Mouse (Mus musculus) forebrain, embryonic 13.5 days (tissue): Measurements from ENCODE around the gene Rgl1. TPM values are rescaled to one million over a fixed set of nuclear protein-coding genes. Genes with fewer than 3 reads are reported as not detected.
A peak's percentile ranks its signal among the peaks of the same experiment; 100 is the strongest.
"Not testable (repeated sequence)": the region's sequence is repeated elsewhere in the genome, so short reads cannot be mapped to it uniquely, and the experiment has no call there.

ENCODE experiments used
- ATAC-seq: fragments of 200-750 bp; cut with Nextera tagmentation; 2 replicates; pipeline ENCODE4 v1.8.0; 2017
- H3K27ac ChIP-seq: fragments of 300-500 bp; sonication (generic); 2 replicates; pipeline ENCODE4 v1.5.1; 2015; ENCODE audit warnings: inconsistent platforms, mild to moderate bottlenecking, moderate library complexity
- H3K27me3 ChIP-seq: fragments of 300-500 bp; sonication (generic); 2 replicates; pipeline ENCODE4 v1.6.1; 2015; ENCODE audit warnings: mild to moderate bottlenecking, inconsistent platforms
- H3K36me3 ChIP-seq: fragments of 300-500 bp; sonication (generic); 2 replicates; pipeline ENCODE4 v1.6.1; 2015; ENCODE audit warnings: mild to moderate bottlenecking, inconsistent platforms; ENCODE audit not compliant: poor library complexity, severe bottlenecking
- H3K4me1 ChIP-seq: fragments of 300-500 bp; sonication (generic); 2 replicates; pipeline ENCODE4 v1.6.1; 2015; ENCODE audit warnings: inconsistent platforms
- H3K4me2 ChIP-seq: fragments of 300-500 bp; sonication (generic); 2 replicates; pipeline ENCODE4 v1.6.1; 2015; ENCODE audit warnings: inconsistent platforms, mild to moderate bottlenecking, moderate library complexity
- H3K4me3 ChIP-seq: fragments of 300-500 bp; sonication (generic); 2 replicates; pipeline ENCODE4 v1.5.1; 2015; ENCODE audit warnings: mild to moderate bottlenecking, inconsistent platforms
- H3K9ac ChIP-seq: fragments of 300-500 bp; sonication (generic); 2 replicates; pipeline ENCODE4 v1.6.1; 2015; ENCODE audit warnings: mild to moderate bottlenecking, inconsistent platforms
- H3K9me3 ChIP-seq: fragments of 300-500 bp; sonication (generic); replicated peaks from 2 replicates; pipeline ENCODE4 v1.6.1; 2016; ENCODE audit warnings: inconsistent platforms
- WGBS: fragments of 180-500 bp; shearing (Covaris S2); methylation state at CpG from one replicate; pipeline ENCODE4 v1.1.7; 2015; 5-methylcytosine and 5-hydroxymethylcytosine counted together
- polyA plus RNA-seq: library from polyadenylated mRNA; unstranded; fragments of >200 nt; fragmentation: Nextera tagmentation; extraction: Ambion mirVana; gene quantifications from 2 replicates; pipeline ENCODE4 v1.2.1, GENCODE M21; 2015

The Rgl1 gene
- polyA plus RNA-seq, 1 experiment from 2014 or later = 18.5 TPM

DNA sequence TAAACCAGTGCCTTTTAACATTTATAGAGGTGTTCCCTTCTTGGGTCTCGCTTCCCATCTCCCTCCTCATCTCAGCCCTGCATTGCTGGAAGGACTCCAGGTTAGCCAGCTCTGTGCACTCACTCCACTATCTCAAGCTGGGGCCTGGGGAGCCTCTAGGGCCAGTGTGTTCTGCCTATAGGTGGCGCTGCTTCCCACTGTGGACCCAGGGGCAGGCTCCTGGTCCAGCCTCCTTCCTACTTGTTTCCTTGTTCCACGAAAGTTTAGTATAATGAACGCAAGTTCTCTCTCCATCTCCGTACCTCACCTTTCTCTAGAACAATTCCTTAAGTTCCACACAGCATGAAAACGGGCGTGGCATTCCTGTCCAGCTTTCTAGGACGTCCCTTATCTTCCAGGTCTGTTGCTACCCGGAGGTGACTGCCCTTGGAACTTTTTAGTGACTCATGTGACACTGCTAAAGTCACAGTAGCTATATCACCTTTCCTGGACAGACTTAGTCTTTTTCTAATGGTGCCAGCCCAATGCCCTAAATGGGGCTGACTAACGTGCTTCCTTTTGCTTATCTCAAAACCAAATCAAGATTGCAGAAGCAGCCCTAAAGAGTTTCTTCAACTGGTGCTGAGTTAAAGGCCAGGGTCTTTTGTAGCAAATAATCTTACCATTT, 13.1 kb upstream of the Rgl1 start:
- no peaks in the 10 kb centered on the region for H3K27me3 ChIP-seq
- WGBS = 41% methylated on average over 10 of the region's 10 CpGs
- no peak overlapping the region for H3K4me3 ChIP-seq

DNA sequence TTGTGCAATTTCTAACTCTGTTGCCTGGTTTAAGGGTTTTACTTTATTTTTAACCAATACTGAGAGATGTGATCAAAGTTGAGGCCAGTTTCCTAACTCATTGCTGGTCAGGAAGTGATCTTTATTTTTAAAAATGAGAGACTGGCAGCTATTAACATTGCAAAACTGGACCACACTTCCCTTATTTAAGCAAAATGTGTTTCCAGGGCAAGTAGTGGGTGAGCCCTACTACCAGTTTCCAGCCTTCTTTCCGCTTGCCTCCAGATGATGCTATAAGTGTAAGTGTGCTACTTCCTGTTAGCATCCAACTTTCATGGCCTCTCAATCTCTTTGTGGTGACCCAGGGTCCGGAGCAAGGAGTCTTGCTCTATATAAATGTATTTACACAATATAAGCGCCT, 8.4 kb upstream of the Rgl1 start:
- not testable (repeated sequence) for H3K4me2 ChIP-seq, H3K4me3 ChIP-seq, ATAC-seq, H3K27me3 ChIP-seq, H3K27ac ChIP-seq, H3K4me1 ChIP-seq, H3K9ac ChIP-seq, H3K9me3 ChIP-seq
- peaks cover 64% of the 10 kb centered on the region for H3K36me3 ChIP-seq
- WGBS = 98% methylated on average over 3 of the region's 3 CpGs

More for the DNA sequence above, 13.1 kb upstream of the Rgl1 start:
- Histone ChIP-seq H3K36me3 (peaks cover 25% of the 10 kb centered on the region), H3K9ac (no peak overlapping the region), H3K9me3 (no peaks in the 10 kb centered on the region), H3K4me1 (no peaks in the 10 kb centered on the region), H3K27ac (no peak overlapping the region), H3K4me2 (no peak overlapping the region)
- ATAC-seq = peak; percentile 75; the same call in 1 of the 2 replicates

DNA sequence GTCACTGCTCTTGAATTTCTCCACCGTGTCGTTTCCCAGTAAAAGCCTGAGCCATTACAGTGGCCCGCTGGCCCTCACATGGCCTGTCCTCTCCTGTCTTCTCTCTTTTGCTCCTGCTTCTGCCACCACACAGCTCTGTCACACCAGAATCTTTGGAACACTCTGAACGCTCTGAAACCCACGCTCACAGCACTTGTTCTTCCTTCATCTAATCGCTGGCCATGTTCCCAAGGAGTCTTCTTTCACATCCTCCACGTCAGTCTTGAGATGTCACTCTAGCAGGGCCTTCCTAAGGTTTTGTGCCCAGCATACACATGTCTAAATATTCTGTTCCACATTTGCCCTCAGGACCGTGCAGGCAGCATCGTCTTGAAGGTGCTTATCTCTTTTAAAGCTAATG, 4.9 kb upstream of the Rgl1 start:
- no peak for ATAC-seq
- WGBS = 91% methylated on average over 9 of the region's 9 CpGs
- Histone ChIP-seq H3K9me3 (no peaks in the 10 kb centered on the region), H3K27ac (no peak overlapping the region), H3K27me3 (no peaks in the 10 kb centered on the region), H3K4me2 (no peak overlapping the region), H3K9ac (no peak overlapping the region), H3K36me3 (peaks cover 64% of the 10 kb centered on the region), H3K4me3 (no peak overlapping the region), H3K4me1 (0 out of 2 replicates have a peak, but pooled peaks cover 9% of the 10 kb centered on the region)

DNA sequence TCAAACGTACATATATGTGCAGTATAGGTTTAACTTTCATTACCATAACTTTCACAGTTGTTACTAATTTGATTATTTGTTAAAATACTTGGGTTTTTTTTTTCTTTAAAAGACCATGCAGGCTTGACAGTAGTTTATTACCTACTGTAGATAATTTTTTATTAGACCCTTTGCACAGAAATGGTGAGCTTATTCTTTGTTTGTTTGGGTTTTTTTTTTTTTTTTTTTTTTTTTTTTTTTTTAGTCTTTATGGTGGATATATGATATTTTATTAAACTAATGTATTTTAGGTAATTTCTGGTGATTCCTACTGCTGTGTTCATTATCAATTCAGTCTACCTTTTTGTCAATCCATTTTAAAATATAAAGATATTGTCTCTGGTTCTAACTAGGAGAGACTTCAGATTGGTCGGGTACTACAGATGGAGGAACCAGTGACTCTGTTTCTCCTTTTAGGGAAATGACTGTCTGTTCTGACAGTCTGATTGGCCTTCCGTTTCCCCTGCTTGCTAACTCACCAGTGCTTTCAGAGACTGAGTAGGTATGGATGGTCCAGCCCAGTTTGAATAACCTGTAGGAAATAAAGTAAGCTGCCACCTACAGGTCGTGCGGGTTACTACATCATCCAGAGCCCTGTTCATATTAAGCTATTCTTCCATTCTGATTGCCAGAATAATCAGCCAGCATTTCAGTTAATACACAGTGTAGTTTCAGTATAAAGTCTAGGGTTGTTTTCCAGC, 1.8 kb upstream of the Rgl1 start:
- Histone ChIP-seq H3K4me1 (peaks cover 21% of the 10 kb centered on the region), H3K9me3 (no peaks in the 10 kb centered on the region), H3K36me3 (peaks cover 36% of the 10 kb centered on the region), H3K27ac (no peak overlapping the region), H3K9ac (peak overlapping the region; percentile 95; the same call in 1 of the 2 replicates), H3K27me3 (no peaks in the 10 kb centered on the region), H3K4me2 (peak overlapping the region; percentile 80), H3K4me3 (peak overlapping the region; percentile 92)
- 6% methylated on average over 5 of the region's 5 CpGs for WGBS
- ATAC-seq = peak; percentile 14; the same call in 1 of the 2 replicates

DNA sequence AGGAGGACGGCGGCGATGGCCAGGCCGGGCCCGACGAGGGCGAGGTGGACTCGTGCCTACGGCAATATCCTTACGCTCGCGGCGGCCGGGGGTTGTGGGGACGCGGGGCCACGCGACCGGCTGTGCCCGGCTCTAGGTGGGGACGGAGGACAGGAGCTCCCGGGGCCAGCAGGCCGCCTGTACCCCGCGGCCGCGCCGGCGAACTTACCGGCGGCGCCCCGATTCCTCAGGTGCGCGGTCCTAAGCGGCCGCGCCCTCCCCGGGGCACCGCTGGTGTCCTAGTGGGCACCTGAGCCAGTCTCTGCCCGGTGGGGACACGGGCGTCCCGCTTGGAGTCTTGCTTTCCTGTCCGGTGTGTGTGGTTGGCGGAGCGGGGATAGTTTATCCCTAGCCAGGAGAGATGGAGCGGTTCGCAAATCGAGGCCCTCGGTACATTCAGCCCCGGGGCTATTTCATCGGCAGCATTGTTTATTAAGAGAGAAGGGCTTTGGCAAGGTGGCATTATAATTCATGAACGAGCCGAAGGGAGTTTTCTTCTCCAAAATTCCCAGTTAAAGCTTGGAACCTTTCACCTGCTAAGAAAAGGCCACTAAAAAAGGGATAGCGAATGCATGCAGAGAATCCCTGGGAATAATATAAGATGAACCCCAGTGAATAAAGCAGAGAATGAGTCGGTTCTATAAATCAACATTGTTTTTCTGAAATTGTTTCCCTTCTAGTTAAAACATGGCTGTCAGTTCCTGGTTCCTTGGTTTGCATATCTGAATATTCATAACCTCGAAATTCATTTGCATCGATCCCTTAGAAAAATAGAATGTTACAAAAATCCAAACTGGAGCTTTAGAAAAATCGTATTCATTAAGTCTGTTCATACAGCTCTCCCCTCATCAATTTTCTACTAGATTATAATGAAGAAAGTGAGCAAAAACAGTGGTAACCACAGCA, 925 bp upstream of the Rgl1 start:
- WGBS = under 1% methylated on average over 60 of the region's 60 CpGs
- H3K27me3 ChIP-seq = no peaks in the 10 kb centered on the region
- peak overlapping the region; percentile 92 for H3K4me3 ChIP-seq
- peaks cover 27% of the 10 kb centered on the region for H3K36me3 ChIP-seq
- peak overlapping the region; percentile 79 for H3K27ac ChIP-seq
- peak overlapping the region; percentile 80 for H3K4me2 ChIP-seq
- H3K9me3 ChIP-seq = no peaks in the 10 kb centered on the region
- peak; percentile 70; the same call in 1 of the 2 replicates for ATAC-seq
- peaks cover 21% of the 10 kb centered on the region for H3K4me1 ChIP-seq
- H3K9ac ChIP-seq = peak overlapping the region; percentile 95

DNA sequence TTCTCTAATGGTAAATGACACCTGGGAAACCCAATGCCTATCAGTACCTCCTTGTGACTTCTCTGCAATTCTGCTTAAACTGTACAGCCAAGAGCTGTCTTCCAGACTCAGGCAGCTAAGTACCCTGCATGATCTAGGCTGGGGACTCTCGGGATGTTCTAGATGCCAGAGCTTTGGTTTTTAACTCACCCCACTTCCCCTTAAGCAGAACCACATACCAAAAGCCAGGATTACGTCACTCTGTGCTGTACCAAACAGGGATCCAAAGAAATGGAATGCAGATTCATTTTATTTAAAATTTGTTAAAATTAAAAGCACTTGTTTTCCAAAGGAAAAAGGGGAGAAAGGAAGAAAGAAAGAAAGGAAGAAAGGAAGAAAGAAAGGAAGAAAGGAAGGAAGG, 4.4 kb downstream of the Rgl1 start:
- H3K4me1 ChIP-seq = peaks cover 12% of the 10 kb centered on the region
- H3K9ac ChIP-seq = no peak overlapping the region
- H3K9me3 ChIP-seq = no peaks in the 10 kb centered on the region
- no peaks in the 10 kb centered on the region for H3K36me3 ChIP-seq
- H3K27me3 ChIP-seq = no peaks in the 10 kb centered on the region
- no peak overlapping the region for H3K4me2 ChIP-seq
- ATAC-seq = no peak
- H3K4me3 ChIP-seq = no peak overlapping the region
- no peak overlapping the region for H3K27ac ChIP-seq
- WGBS = 86% methylated on average over 2 of the region's 2 CpGs

DNA sequence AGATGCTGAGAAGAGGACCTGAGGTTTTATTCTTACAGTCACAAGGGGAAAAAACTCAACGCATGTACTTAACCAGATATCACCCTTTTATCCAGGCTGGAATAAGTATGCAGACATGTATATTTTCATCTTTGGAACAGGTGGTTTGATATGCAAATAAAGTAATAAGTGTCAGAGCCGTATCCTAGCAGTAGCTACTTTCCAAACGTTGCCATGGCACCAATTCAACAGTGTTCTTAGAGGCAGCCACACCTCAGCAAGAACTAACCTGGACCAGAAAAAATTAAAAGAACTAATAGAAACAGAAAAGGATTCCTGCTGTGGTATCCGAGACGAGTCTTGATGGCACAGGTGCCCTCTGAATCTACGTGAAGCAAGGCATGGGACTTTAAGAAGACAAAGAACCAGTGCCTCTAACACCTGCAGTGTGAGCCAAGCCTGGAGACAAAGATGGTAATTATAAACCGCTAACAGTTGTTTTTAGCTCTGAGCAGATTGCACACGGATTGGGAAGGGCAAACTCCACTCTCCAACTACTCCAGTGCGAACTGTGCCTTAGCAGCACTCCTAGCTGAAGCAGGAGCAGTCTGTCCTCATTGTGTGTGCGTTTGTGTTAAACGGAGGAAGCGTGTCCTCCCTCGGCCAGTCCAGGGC, 15.7 kb downstream of the Rgl1 start, which contains the start of gene Apobec4:
Gene Apobec4, plus strand, starts transcription at position 240 of the 654 bp plus-strand sequence.
- ATAC-seq = peak; percentile 76
- 43% methylated on average over 13 of the region's 13 CpGs for WGBS
- Histone ChIP-seq H3K27ac (peak within 1 kb of the TSS; percentile 55; the same call in 1 of the 2 replicates), H3K4me1 (peaks cover 13% of the 10 kb centered on the region), H3K27me3 (no peaks in the 10 kb centered on the region), H3K4me3 (no peak within 1 kb of the TSS), H3K9ac (no peak within 1 kb of the TSS), H3K4me2 (peak within 1 kb of the TSS; percentile 13; the same call in 1 of the 2 replicates), H3K9me3 (no peaks in the 10 kb centered on the region), H3K36me3 (no peaks in the 10 kb centered on the region)

DNA sequence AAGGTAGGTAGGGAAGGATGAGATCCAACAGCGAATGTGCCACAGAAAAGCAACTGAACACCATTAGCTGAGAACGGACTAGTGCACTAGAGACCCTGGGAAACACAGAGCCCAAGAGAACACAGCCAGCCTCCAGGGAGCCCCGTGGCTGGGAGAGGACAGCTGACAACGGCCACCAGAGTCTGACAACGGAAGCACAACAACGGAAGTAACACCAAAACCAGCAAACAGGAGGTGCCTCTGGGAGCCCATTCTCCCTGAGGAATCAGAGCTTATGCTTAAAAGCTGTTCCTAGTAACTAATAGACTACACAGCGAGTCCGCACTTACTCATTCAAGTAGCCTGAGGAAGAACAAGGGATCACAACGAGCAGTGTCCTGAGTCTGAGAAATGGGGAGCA, 16.9 kb downstream of the Rgl1 start:
- Histone ChIP-seq H3K4me1 (peaks cover 13% of the 10 kb centered on the region), H3K4me2 (no peak overlapping the region), H3K9ac (no peak overlapping the region), H3K4me3 (no peak overlapping the region), H3K27me3 (no peaks in the 10 kb centered on the region), H3K36me3 (no peaks in the 10 kb centered on the region), H3K9me3 (no peaks in the 10 kb centered on the region), H3K27ac (no peak overlapping the region)
- 74% methylated on average over 9 of the region's 9 CpGs for WGBS
- ATAC-seq = no peak

DNA sequence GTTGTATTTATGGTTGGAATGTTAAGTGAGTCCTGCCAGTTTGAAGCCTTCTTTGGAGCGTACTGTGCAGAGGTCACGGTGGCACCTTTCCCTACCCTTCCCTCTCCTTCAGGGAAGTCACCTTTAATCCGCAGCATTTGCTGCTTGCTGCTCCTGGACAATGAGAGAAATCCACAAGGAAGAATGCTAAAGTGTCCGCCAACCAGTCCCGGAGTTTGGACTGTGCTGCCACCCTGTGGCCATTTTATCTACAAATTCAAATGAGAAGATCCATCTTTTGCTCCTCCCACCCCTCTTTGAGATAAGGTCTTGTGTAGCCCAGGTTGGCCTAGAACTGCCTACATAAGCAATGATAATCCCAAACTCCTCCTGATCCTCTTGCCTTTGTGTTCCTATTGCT, 19.7 kb downstream of the Rgl1 start:
- Histone ChIP-seq H3K27me3 (no peaks in the 10 kb centered on the region), H3K27ac (no peak overlapping the region), H3K4me2 (no peak overlapping the region), H3K4me1 (peaks cover 13% of the 10 kb centered on the region), H3K4me3 (no peak overlapping the region), H3K9me3 (no peaks in the 10 kb centered on the region), H3K9ac (no peak overlapping the region), H3K36me3 (no peaks in the 10 kb centered on the region)
- ATAC-seq = peak; percentile 61; the same call in 1 of the 2 replicates
- 4% methylated on average over 5 of the region's 5 CpGs for WGBS

DNA sequence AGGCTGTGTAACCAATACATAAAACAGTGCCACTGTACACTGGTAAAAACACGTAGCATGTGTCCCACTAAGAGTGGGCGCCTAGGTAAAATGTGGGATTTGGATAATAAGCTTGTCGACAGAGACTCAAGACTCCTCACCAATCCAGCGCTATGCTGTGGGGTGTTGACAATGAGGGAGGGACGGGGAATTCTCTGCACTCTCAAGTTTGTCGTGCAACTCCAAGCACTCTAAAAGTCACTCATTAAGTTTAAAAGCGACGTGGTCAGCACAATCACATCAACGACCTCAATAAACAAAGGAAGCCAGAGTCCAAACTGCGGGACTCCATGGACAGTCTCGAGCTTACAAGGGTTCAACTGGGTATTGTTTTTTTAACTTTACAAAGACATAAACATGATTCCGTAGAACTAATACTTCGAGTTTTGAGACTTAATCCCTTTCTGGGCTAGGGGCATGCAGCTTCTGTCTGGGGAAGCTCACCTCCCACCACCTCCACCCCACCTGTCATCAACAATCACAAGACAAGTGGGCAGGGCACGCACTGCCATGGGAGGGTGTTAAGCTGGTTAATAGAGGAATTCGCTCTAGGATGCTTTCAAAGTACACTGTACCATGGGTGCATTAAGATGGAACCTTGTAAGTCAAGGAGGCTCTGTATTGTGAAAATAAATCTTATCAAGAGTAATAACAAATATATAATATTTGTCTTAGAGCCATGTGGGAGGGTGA, 22.9 kb downstream of the Rgl1 start:
- WGBS = 69% methylated on average over 15 of the region's 15 CpGs
- H3K4me2 ChIP-seq = no peak overlapping the region
- ATAC-seq = no peak

DNA sequence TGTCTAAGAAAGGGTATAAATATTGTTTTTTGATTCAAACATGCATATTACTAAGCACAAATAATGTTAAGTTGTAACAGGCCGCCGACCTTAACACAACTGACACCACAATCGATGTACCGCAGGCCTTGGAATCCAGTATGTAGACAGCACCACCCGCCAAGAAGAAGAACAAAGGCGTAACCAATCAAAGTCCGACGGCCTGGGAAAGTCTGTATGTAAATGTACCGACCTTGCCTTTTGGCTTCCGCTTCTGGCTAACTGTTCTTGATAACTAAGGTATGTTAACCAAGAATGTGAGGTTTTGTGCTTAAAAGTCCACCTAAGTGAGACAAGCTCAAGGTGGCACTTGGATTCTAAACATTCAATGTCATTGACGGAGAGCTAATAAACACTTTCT, 26.8 kb downstream of the Rgl1 start:
- 95% methylated on average over 11 of the region's 11 CpGs for WGBS
- Histone ChIP-seq H3K9ac (no peak overlapping the region), H3K4me3 (no peak overlapping the region), H3K9me3 (no peaks in the 10 kb centered on the region), H3K27ac (no peak overlapping the region), H3K4me1 (no peaks in the 10 kb centered on the region), H3K36me3 (no peaks in the 10 kb centered on the region), H3K4me2 (no peak overlapping the region), H3K27me3 (no peaks in the 10 kb centered on the region)
- ATAC-seq = no peak

More for the DNA sequence above, 22.9 kb downstream of the Rgl1 start:
- Histone ChIP-seq H3K9ac (no peak overlapping the region), H3K4me3 (no peak overlapping the region), H3K9me3 (no peaks in the 10 kb centered on the region), H3K36me3 (no peaks in the 10 kb centered on the region), H3K27ac (no peak overlapping the region), H3K4me1 (no peaks in the 10 kb centered on the region), H3K27me3 (no peaks in the 10 kb centered on the region)
